Mouse (Mus musculus) lung, embryonic 14.5 days (tissue): ENCODE data around the gene Cybb. TPM values are rescaled to one million over a fixed set of nuclear protein-coding genes. Genes with fewer than 3 reads are reported as not detected.

Source experiments
- ATAC-seq: fragments of 200-750 bp; cut with Nextera tagmentation; 2 replicates; pipeline ENCODE4 v1.8.0; 2017; ENCODE audit warnings: mild to moderate bottlenecking, moderate TSS enrichment, moderate library complexity; ENCODE audit not compliant: insufficient read depth
- DNase-seq: peaks from one replicate; pipeline ENCODE4 v3.0.0-alpha.2; 2015
- H3K27ac ChIP-seq: fragments of 300-500 bp; sonication (generic); 2 replicates; pipeline ENCODE4 v1.5.1; 2014; ENCODE audit warnings: low read depth, mild to moderate bottlenecking, moderate library complexity
- H3K27me3 ChIP-seq: fragments of 300-500 bp; sonication (generic); 2 replicates; pipeline ENCODE4 v1.6.1; 2014; ENCODE audit warnings: low read length, control low read depth; ENCODE audit not compliant: insufficient read depth
- H3K36me3 ChIP-seq: fragments of 300-500 bp; sonication (generic); 2 replicates; pipeline ENCODE4 v1.6.1; 2014; ENCODE audit warnings: control low read depth; ENCODE audit not compliant: insufficient read depth
- H3K4me1 ChIP-seq: fragments of 300-500 bp; sonication (generic); 2 replicates; pipeline ENCODE4 v1.6.1; 2014; ENCODE audit warnings: antibody characterized with exemption, control low read depth; ENCODE audit not compliant: insufficient read depth
- H3K4me2 ChIP-seq: fragments of 300-500 bp; sonication (generic); 2 replicates; pipeline ENCODE4 v1.6.1; 2014; ENCODE audit warnings: mild to moderate bottlenecking
- H3K4me3 ChIP-seq: fragments of 300-500 bp; sonication (generic); 2 replicates; pipeline ENCODE4 v1.5.1; 2014; ENCODE audit warnings: low read depth, low read length
- H3K9ac ChIP-seq: fragments of 300-500 bp; sonication (generic); 2 replicates; pipeline ENCODE4 v1.6.1; 2014
- H3K9me3 ChIP-seq: fragments of 300-500 bp; sonication (generic); 2 replicates; pipeline ENCODE4 v1.6.1; 2016; ENCODE audit warnings: low read depth, low read length, control low read depth
- CTCF ChIP-seq: IDR thresholded peaks from 2 replicates; pipeline ENCODE4 v1.5.1; 2016; ENCODE audit warnings: antibody characterized with exemption, low read depth
- WGBS: fragments of 180-500 bp; shearing (Covaris S2); extraction: QIAGEN DNeasy Blood & Tissue Kit; methylation state at CpG from one replicate; pipeline ENCODE4 v1.1.7; 2014; 5-methylcytosine and 5-hydroxymethylcytosine counted together
- polyA plus RNA-seq: library from polyadenylated mRNA; unstranded; fragments of >200 nt; fragmentation: Nextera tagmentation; extraction: Ambion mirVana; gene quantifications from 2 replicates; pipeline ENCODE4 v1.2.1, GENCODE M21; 2014

The Cybb gene
- polyA plus RNA-seq, 1 experiment from 2014 or later: 2.1 TPM

- H3K4me1 ChIP-seq: no peaks in the 10 kb centered on the region
- no peak overlapping the region for H3K4me3 ChIP-seq
- H3K27me3 ChIP-seq: no peaks in the 10 kb centered on the region
- no peak for ATAC-seq
- H3K9me3 ChIP-seq: no peaks in the 10 kb centered on the region
- H3K9ac ChIP-seq: no peak overlapping the region
- DNase-seq: no peak
- no peak overlapping the region for H3K27ac ChIP-seq
- H3K36me3 ChIP-seq: no peaks in the 10 kb centered on the region
- no peak overlapping the region for H3K4me2 ChIP-seq
- no peak for TF ChIP-seq CTCF
These were observed 18.5 kb downstream of the Cybb start for GRCm38 (mm10) chrX:9469100-9469499.

- H3K27me3 ChIP-seq: no peaks in the 10 kb centered on the region
- H3K9ac ChIP-seq: no peak overlapping the region
- H3K4me1 ChIP-seq: no peaks in the 10 kb centered on the region
- ATAC-seq: no peak
- H3K27ac ChIP-seq: no peak overlapping the region
- 83% methylated on average over 4 of the region's 4 CpGs for WGBS
- H3K4me3 ChIP-seq: no peak overlapping the region
- H3K4me2 ChIP-seq: no peak overlapping the region
- H3K36me3 ChIP-seq: no peaks in the 10 kb centered on the region
- TF ChIP-seq CTCF: no peak
- no peaks in the 10 kb centered on the region for H3K9me3 ChIP-seq
- DNase-seq: no peak
These were observed 20.6 kb downstream of the Cybb start for GRCm38 (mm10) chrX:9467020-9467419.

GRCm38 (mm10) chrX:9465890-9466289 is 21.7 kb downstream of the Cybb start:
- Histone ChIP-seq H3K27me3 (no peaks in the 10 kb centered on the region), H3K36me3 (no peaks in the 10 kb centered on the region), H3K27ac (no peak overlapping the region), H3K9ac (no peak overlapping the region), H3K9me3 (no peaks in the 10 kb centered on the region), H3K4me1 (no peaks in the 10 kb centered on the region), H3K4me2 (no peak overlapping the region), H3K4me3 (no peak overlapping the region)
- DNase-seq: no peak
- WGBS: 45% methylated on average over 2 of the region's 2 CpGs
- no peak for ATAC-seq
- TF ChIP-seq CTCF: no peak

GRCm38 (mm10) chrX:9462671-9463070 is 24.9 kb downstream of the Cybb start:
- 69% methylated on average over 3 of the region's 3 CpGs for WGBS

GRCm38 (mm10) chrX:9461399-9461798 is 26.2 kb downstream of the Cybb start:
- Histone ChIP-seq H3K27me3 (no peaks in the 10 kb centered on the region), H3K4me1 (no peaks in the 10 kb centered on the region), H3K4me3 (no peak overlapping the region), H3K36me3 (no peaks in the 10 kb centered on the region), H3K9me3 (no peaks in the 10 kb centered on the region), H3K27ac (no peak overlapping the region), H3K9ac (no peak overlapping the region), H3K4me2 (no peak overlapping the region)
- no peak for DNase-seq
- ATAC-seq: no peak
- no peak for TF ChIP-seq CTCF

More at GRCm38 (mm10) chrX:9462671-9463070, 24.9 kb downstream of the Cybb start:
- DNase-seq: no peak
- no peak overlapping the region for H3K4me2 ChIP-seq
- no peaks in the 10 kb centered on the region for H3K27me3 ChIP-seq
- no peaks in the 10 kb centered on the region for H3K36me3 ChIP-seq
- H3K9me3 ChIP-seq: no peaks in the 10 kb centered on the region
- no peaks in the 10 kb centered on the region for H3K4me1 ChIP-seq
- no peak overlapping the region for H3K4me3 ChIP-seq
- no peak for TF ChIP-seq CTCF
- ATAC-seq: no peak
- H3K9ac ChIP-seq: no peak overlapping the region
- H3K27ac ChIP-seq: no peak overlapping the region

- H3K9me3 ChIP-seq: no peaks in the 10 kb centered on the region
- no peaks in the 10 kb centered on the region for H3K27me3 ChIP-seq
- H3K27ac ChIP-seq: no peak overlapping the region
- H3K9ac ChIP-seq: no peak overlapping the region
- no peak for TF ChIP-seq CTCF
- no peaks in the 10 kb centered on the region for H3K4me1 ChIP-seq
- no peak overlapping the region for H3K4me3 ChIP-seq
- no peaks in the 10 kb centered on the region for H3K36me3 ChIP-seq
- DNase-seq (no peak), ATAC-seq (no peak)
- 67% methylated on average over 4 of the region's 4 CpGs for WGBS
- no peak overlapping the region for H3K4me2 ChIP-seq
These were observed 27.1 kb downstream of the Cybb start for GRCm38 (mm10) chrX:9460387-9460930.

GRCm38 (mm10) chrX:9452375-9452774 is 35.2 kb downstream of the Cybb start:
- Histone ChIP-seq H3K4me1 (no peaks in the 10 kb centered on the region), H3K36me3 (no peaks in the 10 kb centered on the region), H3K27me3 (no peaks in the 10 kb centered on the region), H3K9me3 (no peaks in the 10 kb centered on the region), H3K9ac (no peak overlapping the region), H3K4me3 (no peak overlapping the region), H3K27ac (no peak overlapping the region), H3K4me2 (no peak overlapping the region)
- WGBS: 86% methylated on average over 5 of the region's 5 CpGs
- no peak for DNase-seq
- TF ChIP-seq CTCF: no peak
- ATAC-seq: no peak

- Histone ChIP-seq H3K4me1 (no peaks in the 10 kb centered on the region), H3K4me2 (no peak overlapping the region), H3K9me3 (no peaks in the 10 kb centered on the region), H3K9ac (no peak overlapping the region), H3K4me3 (no peak overlapping the region), H3K27me3 (no peaks in the 10 kb centered on the region), H3K36me3 (no peaks in the 10 kb centered on the region), H3K27ac (no peak overlapping the region)
- TF ChIP-seq CTCF: no peak
- DNase-seq (no peak), ATAC-seq (no peak)
These were observed 40.3 kb downstream of the Cybb start for GRCm38 (mm10) chrX:9447284-9447683.
